Mouse (Mus musculus) forebrain, postnatal 0 days (tissue): Measurements from ENCODE around the gene Dmap1. TPM values are rescaled to one million over a fixed set of nuclear protein-coding genes. Genes with fewer than 3 reads are reported as not detected.

Source experiments
- ATAC-seq: fragments of 200-750 bp; cut with Nextera tagmentation; 2 replicates; pipeline ENCODE4 v1.8.0; 2017; ENCODE audit warnings: mild to moderate bottlenecking, moderate library complexity
- DNase-seq: peaks from one replicate; pipeline ENCODE4 v3.0.0-alpha.2; 2015
- H3K27ac ChIP-seq: fragments of 300-500 bp; sonication (generic); 2 replicates; pipeline ENCODE4 v1.5.1; 2014; ENCODE audit warnings: low read depth, mild to moderate bottlenecking, antibody characterized with exemption, low read length, moderate library complexity, mixed read lengths
- H3K27me3 ChIP-seq: fragments of 300-500 bp; sonication (generic); 2 replicates; pipeline ENCODE4 v1.6.1; 2014; ENCODE audit warnings: mild to moderate bottlenecking, low read length, mixed read lengths; ENCODE audit not compliant: insufficient read depth
- H3K36me3 ChIP-seq: fragments of 300-500 bp; sonication (generic); 2 replicates; pipeline ENCODE4 v1.6.1; 2014; ENCODE audit warnings: mild to moderate bottlenecking, moderate library complexity; ENCODE audit not compliant: insufficient read depth
- H3K4me1 ChIP-seq: fragments of 300-500 bp; sonication (generic); 2 replicates; pipeline ENCODE4 v1.6.1; 2014; ENCODE audit warnings: antibody characterized with exemption; ENCODE audit not compliant: insufficient read depth
- H3K4me2 ChIP-seq: fragments of 300-500 bp; sonication (generic); 2 replicates; pipeline ENCODE4 v1.6.1; 2014; ENCODE audit warnings: low read depth, mild to moderate bottlenecking, moderate library complexity
- H3K4me3 ChIP-seq: fragments of 300-500 bp; sonication (generic); 2 replicates; pipeline ENCODE4 v1.5.1; 2014; ENCODE audit warnings: low read depth, low read length, mixed read lengths
- H3K9ac ChIP-seq: fragments of 300-500 bp; sonication (generic); 2 replicates; pipeline ENCODE4 v1.6.1; 2014; ENCODE audit warnings: mild to moderate bottlenecking
- H3K9me3 ChIP-seq: fragments of 300-500 bp; sonication (generic); 2 replicates; pipeline ENCODE4 v1.6.1; 2016; ENCODE audit warnings: low read length
- CTCF ChIP-seq: sonication (generic); IDR thresholded peaks from 2 replicates; pipeline ENCODE4 v1.5.1; 2016; ENCODE audit warnings: antibody characterized with exemption, control low read depth, low read depth
- WGBS: fragments of 180-500 bp; shearing (Covaris S2); extraction: QIAGEN DNeasy Blood & Tissue Kit; methylation state at CpG from one replicate; pipeline ENCODE4 v1.1.7; 2014; 5-methylcytosine and 5-hydroxymethylcytosine counted together
- polyA plus RNA-seq: library from polyadenylated mRNA; unstranded; fragments of >200 nt; fragmentation: Nextera tagmentation; extraction: Ambion mirVana; gene quantifications from 2 replicates; pipeline ENCODE4 v1.2.1, GENCODE M21; 2015
- total RNA-seq: library from RNA; depleted of rRNA; stranded (reverse); fragments of >200 nt; gene quantifications from 2 replicates; pipeline ENCODE4 v1.2.3, GENCODE M21; 2014

The Dmap1 gene
- total and polyA plus RNA-seq, 2 experiments from 2014 or later = 75.0 to 84.7 TPM

- no peak for DNase-seq
These were observed 41.0 kb downstream of the Dmap1 start for GRCm38 (mm10) chr4:117640925-117641703.

GRCm38 (mm10) chr4:117636891-117637613, 45.0 kb downstream of the Dmap1 start:
- Histone ChIP-seq H3K4me3 (no peak overlapping the region), H3K9ac (no peak overlapping the region), H3K4me2 (peak overlapping the region; percentile 16; the same call in 1 of the 2 replicates), H3K27me3 (no peaks in the 10 kb centered on the region), H3K9me3 (no peaks in the 10 kb centered on the region), H3K27ac (peak overlapping the region; percentile 17), H3K4me1 (no peaks in the 10 kb centered on the region; the same call in 1 of the 2 replicates), H3K36me3 (no peaks in the 10 kb centered on the region)
- TF ChIP-seq CTCF = no peak
- WGBS = 13% methylated on average over 22 of the region's 22 CpGs
- peak; percentile 52 for DNase-seq
- peak; percentile 75 for ATAC-seq

More at GRCm38 (mm10) chr4:117640925-117641703, 41.0 kb downstream of the Dmap1 start:
- H3K36me3 ChIP-seq = 0 out of 2 replicates have a peak, but pooled peaks cover 4% of the 10 kb centered on the region
- no peak for TF ChIP-seq CTCF
- ATAC-seq = no peak
- H3K27ac ChIP-seq = no peak overlapping the region
- H3K27me3 ChIP-seq = no peaks in the 10 kb centered on the region
- no peak overlapping the region for H3K4me3 ChIP-seq
- no peaks in the 10 kb centered on the region for H3K9me3 ChIP-seq
- 92% methylated on average over 1 of the region's 1 CpGs for WGBS
- H3K4me1 ChIP-seq = peaks cover 15% of the 10 kb centered on the region; the same call in 1 of the 2 replicates
- no peak overlapping the region for H3K4me2 ChIP-seq
- no peak overlapping the region for H3K9ac ChIP-seq

- Histone ChIP-seq H3K9me3 (no peaks in the 10 kb centered on the region), H3K4me3 (no peak overlapping the region), H3K27ac (no peak overlapping the region), H3K4me1 (no peaks in the 10 kb centered on the region; the same call in 1 of the 2 replicates), H3K27me3 (no peaks in the 10 kb centered on the region), H3K36me3 (no peaks in the 10 kb centered on the region), H3K9ac (no peak overlapping the region), H3K4me2 (no peak overlapping the region)
- TF ChIP-seq CTCF = no peak
- DNase-seq (no peak), ATAC-seq (no peak)
- 79% methylated on average over 4 of the region's 4 CpGs for WGBS
These were observed 45.9 kb downstream of the Dmap1 start for GRCm38 (mm10) chr4:117636152-117636551.

- Histone ChIP-seq H3K9me3 (no peaks in the 10 kb centered on the region), H3K36me3 (no peaks in the 10 kb centered on the region), H3K27me3 (no peaks in the 10 kb centered on the region), H3K4me2 (no peak overlapping the region), H3K27ac (no peak overlapping the region), H3K4me1 (no peaks in the 10 kb centered on the region; the same call in 1 of the 2 replicates), H3K4me3 (no peak overlapping the region), H3K9ac (no peak overlapping the region)
- no peak for TF ChIP-seq CTCF
- DNase-seq (no peak), ATAC-seq (no peak)
- 92% methylated on average over 7 of the region's 7 CpGs for WGBS
These were observed 47.4 kb downstream of the Dmap1 start for GRCm38 (mm10) chr4:117634642-117635041.

GRCm38 (mm10) chr4:117633527-117633926, 48.5 kb downstream of the Dmap1 start:
- H3K27me3 ChIP-seq = no peaks in the 10 kb centered on the region
- no peak for ATAC-seq
- no peak for TF ChIP-seq CTCF
- H3K9me3 ChIP-seq = no peaks in the 10 kb centered on the region
- H3K4me1 ChIP-seq = no peaks in the 10 kb centered on the region; the same call in 1 of the 2 replicates
- no peaks in the 10 kb centered on the region for H3K36me3 ChIP-seq
- H3K9ac ChIP-seq = no peak overlapping the region
- H3K4me2 ChIP-seq = no peak overlapping the region
- no peak for DNase-seq
- H3K4me3 ChIP-seq = no peak overlapping the region
- no peak overlapping the region for H3K27ac ChIP-seq
- 60% methylated on average over 5 of the region's 5 CpGs for WGBS

GRCm38 (mm10) chr4:117630053-117630670, 51.9 kb downstream of the Dmap1 start:
- no peak for ATAC-seq
- Histone ChIP-seq H3K36me3 (peaks cover 5% of the 10 kb centered on the region; the same call in 1 of the 2 replicates), H3K4me1 (no peaks in the 10 kb centered on the region), H3K9ac (no peak overlapping the region), H3K27ac (no peak overlapping the region), H3K9me3 (no peaks in the 10 kb centered on the region), H3K4me3 (no peak overlapping the region), H3K4me2 (no peak overlapping the region), H3K27me3 (no peaks in the 10 kb centered on the region)
- WGBS = 68% methylated on average over 6 of the region's 6 CpGs
- no peak for TF ChIP-seq CTCF
- DNase-seq = no peak
